Mouse (Mus musculus) kidney, adult 2 months (tissue): ENCODE results near the gene Cyp26b1.

Experiments used
- CTCF ChIP-seq: fragments of 200-500 bp; conservative IDR thresholded peaks from 2 replicates; pipeline ENCODE4 v1.5.1; 2011; ENCODE audit warnings: low read depth, mild to moderate bottlenecking, control low read depth, low read length, moderate library complexity, mixed read lengths; ENCODE audit not compliant: insufficient read depth, insufficient read length
- POLR2A ChIP-seq: fragments of 200-500 bp; IDR thresholded peaks from one replicate; pipeline ENCODE4 v1.6.1; 2011; ENCODE audit warnings: low read depth, low read length, control low read depth

DNA sequence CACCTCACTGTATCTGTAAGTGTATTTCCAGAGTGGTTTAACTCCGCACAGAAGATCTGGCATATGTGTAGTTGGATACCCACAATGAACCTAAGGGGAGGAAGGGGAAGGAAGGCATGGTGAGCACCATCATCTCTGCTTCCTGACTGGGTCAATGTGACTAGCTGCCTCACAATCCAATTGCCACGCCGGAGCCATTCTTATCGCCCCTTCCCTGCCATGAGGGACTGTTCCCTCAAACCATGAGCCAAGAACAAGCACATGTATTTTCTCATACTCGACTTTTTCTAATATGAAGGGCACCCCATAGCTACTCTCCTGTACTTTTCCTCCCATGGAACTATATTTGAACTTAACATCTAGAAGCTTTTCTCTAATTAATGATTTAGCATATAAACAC is 35.1 kb upstream of the Cyp26b1 start:
- TF ChIP-seq CTCF (no peak), POLR2A (no peak)
